Mouse (Mus musculus) C2C12 (cell line): Measurements from ENCODE around the gene Arhgef7.

Source experiments
- CTCF ChIP-seq: IDR thresholded peaks from one replicate; pipeline ENCODE4 v1.5.1; 2011; ENCODE audit not compliant: control insufficient read depth, insufficient read depth, insufficient read length
- MAX ChIP-seq: IDR thresholded peaks from one replicate; pipeline ENCODE4 v1.6.1; 2011; ENCODE audit warnings: mild to moderate bottlenecking, control low read depth
- MYOD1 ChIP-seq: IDR thresholded peaks from one replicate; pipeline ENCODE4 v1.6.1; 2011; ENCODE audit warnings: low read depth; ENCODE audit not compliant: control insufficient read depth, insufficient read length
- MYOG ChIP-seq: IDR thresholded peaks from one replicate; pipeline ENCODE4 v1.6.1; 2011; ENCODE audit not compliant: control insufficient read depth, insufficient read length; ENCODE audit errors: extremely low read depth

- TF ChIP-seq CTCF (no peak), MYOG (no peak), MAX (no peak), MYOD1 (no peak)
Measured at GRCm38 (mm10) chr8:11820136-11820535, 92.6 kb downstream of the Arhgef7 start.
